Mouse (Mus musculus) Patski (cell line): ENCODE data around the gene Gm17469. TPM values are rescaled to one million over a fixed set of nuclear protein-coding genes. Genes with fewer than 3 reads are reported as not detected.
"Not testable (repeated sequence)": the region's sequence is repeated elsewhere in the genome, so short reads cannot be mapped to it uniquely, and the experiment has no call there.

ENCODE experiments used
- ATAC-seq: fragments of 100-300 bp; one replicate; pipeline ENCODE4 v1.8.0; 2021
- CTCF ChIA-PET: fragments of 350-600 bp; sonication (Branson Sonifier 250); formaldehyde crosslinking; loops from one replicate; lab custom pipeline; 2022; ENCODE audit warnings: inconsistent platforms; lab: Charles Lee
- POLR2A ChIA-PET: fragments of 350-600 bp; sonication (Branson Sonifier 250); formaldehyde crosslinking; loops from one replicate; lab custom pipeline; 2022; ENCODE audit warnings: antibody characterized with exemption, inconsistent platforms; lab: Charles Lee
- DNase-seq: peaks from one replicate; pipeline ENCODE4 v3.0.0-alpha.2; 2011; ENCODE audit warnings: low read depth, low spot score
- H3K27me3 ChIP-seq: fragments of 371-371 bp; one replicate; pipeline ENCODE4 v1.5.1; 2021
- in situ Hi-C: fragments of 300-500 bp; cut with MboI; formaldehyde crosslinking; loops from 3 replicates; pipeline ENCODE4 v1.11.1; 2018; ENCODE audit warnings: low pct_unique_long_range_greater_than_20kb, mixed read lengths
- polyA plus RNA-seq: library from polyadenylated mRNA; unstranded; gene quantifications from one replicate; pipeline ENCODE4 v1.2.3, GENCODE M21; 2021

The Gm17469 gene
- not detected for polyA plus RNA-seq

- ATAC-seq, CTCF ChIA-PET, DNase-seq, POLR2A ChIA-PET, in situ Hi-C loops, H3K27me3 ChIP-seq: not testable (repeated sequence)
Measured at GRCm38 (mm10) chrX:124629593-124629992, at the start of gene Gm17469. Gm17469 (plus strand) TSS chrX:124629893.

Other genes starting within 250 kb of the Gm17469 start
- gene Gm17584, start 129.3 kb upstream of the Gm17469 start, polyA plus RNA-seq: not detected